Mouse (Mus musculus) left cerebral cortex, adult 2 months (tissue): ENCODE results near the gene Fzr1. TPM values are rescaled to one million over a fixed set of nuclear protein-coding genes. Genes with fewer than 3 reads are reported as not detected.

Experiments used
- DNase-seq, 2 experiments: peaks; one replicate each; pipeline ENCODE4 v3.0.0; 2021 to 2022; ENCODE audit warnings: low spot score in 2 of 2, mixed read lengths in 1 of 2; ENCODE audit errors: extremely low spot score in 1 of 2
- H3K27ac ChIP-seq: fragments of 200-600 bp; 2 replicates; pipeline ENCODE4 v1.8.1; 2022
- H3K4me3 ChIP-seq: fragments of 200-600 bp; 2 replicates; pipeline ENCODE4 v1.8.1; 2022
- CTCF ChIP-seq: fragments of 200-600 bp; IDR thresholded peaks from 2 replicates; pipeline ENCODE4 v1.8.1; 2022; ENCODE audit warnings: antibody characterized with exemption, mild to moderate bottlenecking, moderate library complexity
- intact Hi-C: fragments of 180-260 bp; cut with DNase I; formaldehyde crosslinking; loops from one replicate; pipeline ENCODE4 v1.15.1; 2025
- total RNA-seq, 2 experiments: library from RNA; stranded (reverse); gene quantifications; 2 replicates each; pipeline ENCODE4 v1.2.3; 2021

Fzr1 gene
- total RNA-seq, 2 experiments from 2014 or later = 69.1 to 70.6 TPM

DNA sequence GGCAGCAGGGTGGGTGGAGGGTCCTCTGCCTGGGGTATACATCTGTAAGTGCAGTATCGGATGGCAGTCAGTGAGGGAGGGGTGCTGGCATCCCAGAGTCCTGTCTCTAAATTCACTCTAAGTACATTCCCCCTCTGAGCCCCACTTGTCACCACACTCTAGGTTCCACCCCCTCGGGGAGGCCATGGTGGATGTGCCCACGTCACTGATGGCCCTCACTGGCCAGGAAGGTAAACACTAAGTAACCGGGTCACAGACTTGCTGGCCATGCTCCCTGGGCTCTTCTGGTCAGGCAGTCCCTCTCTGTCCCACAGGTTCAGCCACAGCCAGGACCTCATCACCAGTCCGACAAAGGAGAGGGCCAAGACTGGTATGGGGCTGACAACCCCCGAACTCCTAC lies 43.9 kb upstream of the Fzr1 start:
- intact Hi-C loops = no loop called here
- no peak overlapping the region for H3K4me3 ChIP-seq
- TF ChIP-seq CTCF = no peak
- H3K27ac ChIP-seq = no peak overlapping the region
- peak; percentile 8 to 9 for DNase-seq

DNA sequence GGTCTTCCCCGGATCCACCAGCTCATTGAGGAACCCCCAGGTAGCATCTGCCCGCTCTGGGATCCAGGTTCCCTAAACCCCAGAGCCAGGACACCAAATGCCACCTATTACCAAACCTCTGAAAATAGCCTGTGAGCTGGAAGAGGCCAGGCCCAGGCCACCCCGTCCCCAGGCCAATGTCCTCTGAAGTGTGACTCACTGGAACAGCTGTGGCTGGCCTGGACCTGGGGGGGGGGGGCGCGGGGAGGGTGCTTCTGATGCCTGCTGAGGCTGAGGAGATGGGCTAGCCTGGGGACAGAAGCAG lies 43.4 kb upstream of the Fzr1 start:
- DNase-seq = no peak

DNA sequence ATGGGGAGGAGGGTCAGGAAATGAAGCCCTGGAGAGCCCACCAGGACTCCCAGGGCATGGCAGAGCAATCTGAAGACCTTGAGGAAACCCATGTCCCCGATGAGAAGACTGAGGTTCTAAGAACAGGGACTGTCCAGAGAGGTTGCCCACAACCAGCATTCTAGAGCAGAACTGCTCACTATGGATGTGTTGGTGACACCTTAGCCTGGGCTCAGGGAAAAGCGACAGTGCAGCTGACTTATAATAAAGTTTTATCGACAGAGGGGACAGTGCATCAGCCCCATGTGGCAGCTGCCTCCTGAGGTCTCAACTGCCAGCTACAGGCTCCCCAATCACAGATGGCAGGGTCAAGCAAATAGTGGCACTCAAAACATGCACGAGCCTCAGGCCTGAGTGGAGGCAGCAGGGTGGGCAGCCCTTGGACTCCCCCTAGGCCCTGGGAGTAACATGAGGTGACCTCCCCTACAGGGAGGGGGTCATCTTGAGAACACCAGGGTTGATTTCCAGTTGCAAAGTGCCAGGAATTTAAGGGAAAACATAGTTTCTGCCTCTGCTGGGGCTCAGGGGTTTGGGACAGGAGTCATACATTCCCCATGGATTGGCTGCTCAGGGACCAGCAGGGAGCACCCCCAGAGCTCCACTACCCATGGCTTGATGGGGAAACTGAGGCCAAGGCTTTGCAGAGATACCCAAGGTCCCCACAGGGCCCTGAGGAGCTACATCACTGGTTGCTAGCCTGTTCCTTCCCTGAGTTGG lies 42.9 kb upstream of the Fzr1 start:
- TF ChIP-seq CTCF = no peak
- Histone ChIP-seq H3K27ac (no peak overlapping the region), H3K4me3 (no peak overlapping the region)
- DNase-seq = no peak
- intact Hi-C loops = no loop called here

More for the DNA sequence above, 43.4 kb upstream of the Fzr1 start:
- TF ChIP-seq CTCF = no peak
- Histone ChIP-seq H3K4me3 (no peak overlapping the region), H3K27ac (no peak overlapping the region)
- intact Hi-C loops = no loop called here

DNA sequence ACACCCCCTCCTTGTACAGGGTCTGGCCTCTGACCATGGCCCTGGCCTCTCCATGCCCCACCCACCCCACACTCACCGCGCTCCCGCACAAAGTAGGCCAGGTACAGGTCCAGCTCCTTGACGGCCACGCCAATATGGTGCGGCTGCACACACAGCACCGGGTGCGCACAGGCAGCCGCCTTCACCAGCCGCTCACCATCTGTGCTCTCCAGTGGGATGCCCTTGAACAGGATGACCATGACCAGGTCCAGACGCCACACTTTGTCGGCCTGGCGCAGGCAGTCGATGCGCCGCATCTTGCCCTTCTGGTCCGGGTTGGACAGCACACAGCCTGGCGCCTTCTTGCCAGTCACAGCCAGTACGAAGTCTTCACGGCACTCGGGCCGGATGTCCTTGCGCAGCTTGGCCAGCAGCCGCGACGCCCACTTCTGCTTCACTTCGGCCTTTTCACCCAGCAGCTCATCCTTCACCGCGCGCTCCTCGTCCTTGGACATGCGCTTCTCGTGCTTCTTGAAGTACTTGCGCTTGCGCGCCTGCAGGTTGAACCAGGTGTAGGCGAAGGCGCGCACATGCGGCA lies 42.0 kb upstream of the Fzr1 start:
- TF ChIP-seq CTCF = no peak
- Histone ChIP-seq H3K27ac (no peak overlapping the region), H3K4me3 (no peak overlapping the region)
- DNase-seq = no peak
- intact Hi-C loops = no loop called here

DNA sequence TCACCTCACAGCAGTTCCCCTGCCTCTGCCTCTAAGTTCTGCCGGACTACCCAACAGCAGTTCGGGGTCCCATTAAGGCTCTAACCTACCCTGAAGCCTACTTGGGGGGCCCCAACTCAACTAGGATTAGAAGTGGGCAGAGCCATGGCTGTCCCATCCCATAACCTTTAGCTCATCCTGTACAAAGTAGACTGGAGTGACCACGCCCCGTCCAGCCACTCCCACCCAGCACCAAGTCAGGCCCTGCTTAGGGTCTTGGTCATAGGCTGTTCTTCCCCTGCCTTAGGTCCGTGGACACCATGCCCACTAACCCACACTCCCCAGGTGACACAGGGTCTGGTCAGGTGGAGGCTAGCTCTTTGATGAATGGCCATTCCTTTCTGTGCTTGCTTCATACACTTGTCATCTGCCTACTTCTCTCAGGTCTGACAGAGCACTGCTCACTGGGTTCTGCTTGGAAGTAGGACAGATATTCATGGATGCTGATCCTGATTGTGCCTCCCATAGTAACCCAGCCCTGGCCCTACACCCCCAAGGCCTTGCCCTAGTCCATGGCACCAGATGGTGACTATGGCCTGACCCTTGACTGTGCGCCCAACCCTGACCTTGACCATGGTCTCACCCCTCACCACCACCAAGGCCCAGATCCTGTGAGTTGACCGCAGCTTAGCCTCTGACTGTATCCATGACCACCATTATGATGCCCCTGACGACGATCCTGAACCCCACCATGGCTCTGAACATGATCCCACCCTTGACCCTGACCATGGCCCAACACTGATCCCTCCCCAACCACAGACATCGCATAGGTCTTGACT lies 41.0 kb upstream of the Fzr1 start:
- Histone ChIP-seq H3K27ac (peak overlapping the region; percentile 28; the same call in 1 of the 2 replicates), H3K4me3 (no peak overlapping the region)
- no peak for TF ChIP-seq CTCF
- intact Hi-C loops = no loop called here
- no peak for DNase-seq

DNA sequence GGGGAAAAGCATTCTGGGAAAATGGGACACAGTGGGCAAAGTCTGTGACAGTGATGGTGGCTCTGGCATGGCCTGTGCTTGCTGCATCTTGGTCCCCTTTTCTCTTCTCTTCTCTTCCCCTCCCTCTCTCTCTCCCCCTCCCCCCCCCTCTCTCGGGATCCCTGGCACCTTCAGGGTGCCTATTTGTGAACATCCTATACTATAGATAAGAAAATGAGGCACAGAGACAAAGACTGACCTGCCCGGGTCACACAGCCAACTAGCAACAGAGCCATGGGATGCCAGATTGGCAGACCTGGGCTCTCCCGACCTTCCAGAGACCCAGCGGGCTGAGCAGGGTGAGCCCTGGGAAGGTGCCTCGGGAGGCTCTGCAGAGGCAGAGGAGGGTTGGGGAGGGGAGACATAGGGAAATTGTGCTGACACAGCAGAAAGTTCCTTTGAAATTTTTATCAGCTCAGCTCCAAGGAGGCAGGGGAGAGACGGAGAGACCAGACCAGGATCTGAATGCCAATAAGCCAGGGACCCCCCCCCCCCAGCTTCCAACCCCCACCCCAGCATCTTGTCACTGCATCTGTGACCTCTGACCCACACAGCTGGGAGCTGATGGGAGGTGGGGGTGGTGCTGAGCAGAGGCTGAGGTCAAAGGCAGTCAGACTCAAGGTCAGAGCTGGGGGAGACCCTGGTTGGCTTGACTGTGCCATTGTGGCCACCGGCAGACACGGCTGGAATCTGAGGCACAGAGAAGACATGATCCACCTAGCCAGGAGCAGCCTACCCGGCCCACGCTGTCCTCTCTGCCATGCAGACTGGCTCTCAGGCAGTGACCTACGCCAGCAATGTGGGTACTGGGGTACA lies 40.1 kb upstream of the Fzr1 start:
- intact Hi-C loops = no loop called here
- H3K4me3 ChIP-seq = no peak overlapping the region
- TF ChIP-seq CTCF = no peak
- peak overlapping the region; percentile 28 for H3K27ac ChIP-seq
- no peak for DNase-seq

DNA sequence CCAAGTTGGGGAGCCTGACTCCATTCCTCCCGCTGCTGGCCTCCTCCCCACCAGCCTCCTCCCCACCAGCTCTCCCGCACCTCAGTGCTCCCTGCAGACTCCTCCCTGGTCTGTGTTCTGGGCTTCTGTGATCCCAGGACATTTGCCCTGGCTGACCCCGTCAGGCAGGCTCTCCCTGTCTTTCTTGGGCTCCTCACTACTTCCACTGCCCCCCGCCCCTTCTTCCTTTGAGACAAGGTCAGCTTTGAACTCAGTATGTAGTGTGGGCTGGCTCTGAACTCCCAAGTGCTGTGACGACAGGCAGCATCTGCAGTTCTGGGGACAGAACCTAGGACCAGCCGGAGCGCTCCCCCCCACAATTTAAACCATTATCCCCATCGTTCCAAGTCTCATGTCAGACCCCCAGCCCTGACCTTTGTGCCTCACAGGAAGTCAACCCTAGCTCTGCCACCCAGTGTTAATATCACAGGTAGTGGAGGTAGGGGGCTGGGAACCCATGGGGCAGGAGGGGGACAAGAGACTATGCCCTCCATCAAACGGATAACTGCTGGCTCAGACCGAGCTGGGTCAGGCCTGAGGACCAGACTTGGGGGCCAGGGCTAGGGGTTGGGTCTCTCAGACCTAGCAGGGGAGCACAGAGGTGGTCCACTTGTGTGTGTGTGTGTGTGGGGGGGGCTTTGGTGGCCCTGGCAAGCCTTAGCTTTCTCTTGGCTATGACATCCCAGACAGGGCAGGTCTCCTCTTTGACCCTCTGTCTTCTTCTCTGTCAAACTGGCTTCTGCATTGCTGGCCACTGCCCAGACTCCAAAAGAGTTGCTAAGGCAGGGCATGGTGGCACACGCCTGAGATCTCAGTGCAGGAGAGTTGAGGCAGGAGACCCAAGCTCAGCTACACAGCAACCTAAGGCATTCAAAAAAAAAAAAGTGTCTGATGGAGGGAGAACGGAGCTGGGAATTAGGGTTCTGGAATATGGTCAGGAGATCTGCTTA lies 39.2 kb upstream of the Fzr1 start:
- intact Hi-C loops = loop anchor here (1.0 kb wide), 1 partner anchor 9 kb away; no protein-coding TSS in a partner anchor
- no peak for TF ChIP-seq CTCF
- Histone ChIP-seq H3K4me3 (no peak overlapping the region; the same call in 1 of the 2 replicates), H3K27ac (peak overlapping the region; percentile 97)
- DNase-seq = no peak

DNA sequence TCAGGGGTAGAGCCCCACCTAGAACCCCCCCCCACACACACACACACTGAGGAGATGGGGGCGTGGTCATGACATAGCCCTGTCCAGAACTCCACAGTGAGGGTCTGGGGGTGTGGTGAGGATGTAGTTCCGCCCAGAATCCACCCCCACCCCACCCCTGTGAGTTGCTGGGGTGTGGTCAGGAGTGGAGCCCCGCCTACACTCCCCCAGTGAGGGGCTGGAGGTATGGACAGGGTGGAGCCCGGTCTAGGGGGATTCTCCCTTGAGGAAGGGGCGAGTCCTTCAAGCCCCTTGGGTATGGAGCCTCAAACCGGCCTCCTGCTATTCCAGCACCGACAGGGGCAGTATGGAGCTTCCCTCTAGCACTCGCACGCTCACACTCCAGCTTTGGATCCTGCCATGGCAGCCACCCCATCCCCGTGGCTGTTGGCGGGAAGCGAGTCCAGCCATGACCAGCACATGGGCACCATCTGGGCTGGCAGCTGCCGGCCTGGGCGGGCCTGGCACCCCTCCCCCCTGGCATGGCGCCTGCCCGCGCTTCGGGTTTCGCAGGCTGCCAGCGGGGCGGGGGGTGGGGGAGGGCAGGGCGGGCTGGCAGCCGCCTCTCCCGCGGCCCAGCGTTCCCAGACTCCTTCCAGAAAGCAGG lies 38.4 kb upstream of the Fzr1 start:
- DNase-seq = peak; percentile 86 to 91
- intact Hi-C loops = loop anchor here (1.0 kb wide), 1 partner anchor 10 kb away; no protein-coding TSS in a partner anchor

DNA sequence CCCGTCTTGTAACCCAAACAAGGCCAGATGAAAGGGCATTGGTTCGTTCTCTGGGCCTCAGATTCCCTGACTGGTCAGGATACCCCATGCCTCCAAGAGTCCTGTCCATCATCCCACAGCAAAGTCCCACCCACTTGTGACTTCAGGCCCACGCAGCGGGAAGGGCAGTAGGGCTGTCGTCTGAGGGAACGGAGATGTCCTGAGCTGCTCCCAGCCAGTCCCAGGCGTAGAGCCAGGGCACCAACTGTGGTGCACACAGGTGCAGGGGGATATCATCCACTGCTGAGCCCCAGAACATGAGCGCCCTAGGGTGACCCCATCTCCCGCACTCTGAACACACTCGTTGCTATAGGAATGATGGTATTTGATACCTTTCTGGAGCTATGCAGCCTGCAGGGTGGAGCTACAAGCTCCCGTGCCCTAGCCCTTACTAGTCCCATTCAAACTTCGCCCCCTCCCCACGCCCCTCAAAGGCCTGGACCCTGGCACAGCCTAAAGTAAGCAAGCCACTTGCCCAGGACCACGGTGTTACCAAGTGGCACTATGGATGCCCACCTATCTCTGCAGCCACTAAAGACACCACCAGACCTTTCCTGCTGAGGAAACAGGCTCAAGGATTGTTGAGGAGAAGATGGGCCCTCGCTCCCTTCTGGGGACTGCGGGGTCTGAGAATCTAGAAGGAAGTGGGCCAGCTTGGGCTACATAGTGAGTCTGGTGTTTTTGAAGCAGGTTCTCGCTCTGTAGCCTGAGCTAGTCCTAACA lies 37.4 kb upstream of the Fzr1 start:
- TF ChIP-seq CTCF = no peak
- intact Hi-C loops = no loop called here
- Histone ChIP-seq H3K4me3 (no peak overlapping the region), H3K27ac (peak overlapping the region; percentile 97)
- no peak for DNase-seq

More for the DNA sequence above, 38.4 kb upstream of the Fzr1 start:
- Histone ChIP-seq H3K4me3 (no peak overlapping the region; the same call in 1 of the 2 replicates), H3K27ac (peak overlapping the region; percentile 97)
- peak; percentile 69 for TF ChIP-seq CTCF
